Mouse (Mus musculus) MEL (cell line): ENCODE results near the gene Col19a1.

ENCODE experiments used
- CTCF ChIP-seq, 3 experiments: IDR thresholded peaks in 2 of 3; conservative IDR thresholded peaks in 1 of 3; 2 replicates each; pipeline ENCODE4 v1.5.1; 2011 to 2012; ENCODE audit warnings: low read length in 3 of 3, low read depth in 2 of 3, mild to moderate bottlenecking in 2 of 3, improper control_type of control experiment in 1 of 3, inconsistent platforms in 1 of 3, mixed read lengths in 1 of 3, moderate library complexity in 1 of 3; ENCODE audit not compliant: control insufficient read depth in 1 of 3, insufficient read depth in 1 of 3, poor library complexity in 1 of 3, severe bottlenecking in 1 of 3
- HCFC1 ChIP-seq: IDR thresholded peaks from 2 replicates; pipeline ENCODE4 v1.6.1; 2012; ENCODE audit warnings: low read depth, mild to moderate bottlenecking, inconsistent platforms, low read length, improper control_type of control experiment, moderate library complexity
- KAT2A ChIP-seq: conservative IDR thresholded peaks from 2 replicates; pipeline ENCODE4 v1.6.1; 2012; ENCODE audit warnings: low read depth, low read length, improper control_type of control experiment, inconsistent platforms
- POLR2A ChIP-seq, 2 experiments: IDR thresholded peaks; 2 replicates each; pipeline ENCODE4 v1.6.1; 2011 to 2012; ENCODE audit warnings: low read length in 2 of 2, mild to moderate bottlenecking in 2 of 2, control low read depth in 1 of 2, improper control_type of control experiment in 1 of 2, low read depth in 1 of 2, moderate library complexity in 1 of 2; ENCODE audit not compliant: control insufficient read depth in 1 of 2, insufficient read depth in 1 of 2, poor library complexity in 1 of 2
- RAD21 ChIP-seq: IDR thresholded peaks from 2 replicates; pipeline ENCODE4 v1.6.1; 2011; ENCODE audit warnings: mild to moderate bottlenecking, low read depth, low read length, improper control_type of control experiment

- TF ChIP-seq POLR2A (IDR thresholded peaks at IDR 0.05; ENCODE audit: control insufficient read depth in 1 of 2, insufficient read depth in 1 of 2, low read depth in 1 of 2, low read length in 2 of 2, poor library complexity in 1 of 2) = no peak
- TF ChIP-seq KAT2A = no peak
- no peak for TF ChIP-seq HCFC1
- TF ChIP-seq CTCF (IDR thresholded peaks at IDR 0.05 in 2 of 3, conservative IDR thresholded peaks at IDR 0.05 in 1 of 3; ENCODE audit: control insufficient read depth in 1 of 3, insufficient read depth in 1 of 3, low read depth in 2 of 3, low read length in 3 of 3, poor library complexity in 1 of 3, severe bottlenecking in 1 of 3) = no peak
- no peak for TF ChIP-seq RAD21
Measured at GRCm38 (mm10) chr1:24226941-24227711, 360.1 kb downstream of the Col19a1 start.
